Mouse (Mus musculus) liver, embryonic 14.5 days (tissue): ENCODE measurements around the gene Rdh9.

Experiments
- CTCF ChIP-seq: IDR thresholded peaks from 2 replicates; pipeline ENCODE4 v1.5.1; 2016; ENCODE audit warnings: antibody characterized with exemption, low read depth, control low read depth
- EP300 ChIP-seq: IDR thresholded peaks from 2 replicates; pipeline ENCODE4 v1.6.1; 2016; ENCODE audit warnings: antibody characterized with exemption, low read depth

DNA sequence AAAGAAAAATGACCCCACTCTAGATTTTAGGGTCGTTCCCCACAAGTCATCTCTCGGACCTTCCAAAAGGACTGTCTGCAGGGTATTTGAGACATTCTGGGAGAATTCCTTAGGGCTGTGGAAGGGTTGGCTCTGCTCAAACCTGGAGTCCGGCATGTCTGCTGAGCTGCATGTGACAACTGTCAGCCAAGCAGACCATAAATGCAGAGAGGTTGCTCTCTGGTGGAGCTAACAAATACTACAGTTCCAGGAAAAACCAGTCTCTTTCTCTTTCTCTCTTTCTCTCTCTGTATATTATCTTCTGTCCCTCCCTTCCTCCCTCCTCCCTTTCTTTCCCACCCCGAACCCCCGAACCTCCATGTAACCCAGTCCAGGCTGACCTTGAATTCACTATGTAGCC is 41.8 kb upstream of the Rdh9 start:
- peak; percentile 66 for TF ChIP-seq CTCF
- TF ChIP-seq EP300: no peak
